Mouse (Mus musculus): ENCODE measurements around the gene Sel1l3. TPM values are rescaled to one million over a fixed set of nuclear protein-coding genes. Genes with fewer than 3 reads are reported as not detected.

The Sel1l3 gene
- polyA plus RNA-seq, 1 experiment from 2014 or later: 7.3 TPM

GRCm38 (mm10) chr5:53104177-53104855, 109.4 kb downstream of the Sel1l3 start:
- no peak for ATAC-seq (ENCODE audit: insufficient number of reproducible peaks, insufficient read depth, low FRiP score, low read depth)
- H3K27me3 ChIP-seq (ENCODE audit: control insufficient read depth, insufficient read depth, low read length): no peaks in the 10 kb centered on the region
- H3K9ac ChIP-seq (replicated peaks; ENCODE audit: low read depth, low read length): no peak overlapping the region
- no peak overlapping the region for H3K4me2 ChIP-seq (replicated peaks; ENCODE audit: low read depth, low read length)
- no peak overlapping the region for H3K4me3 ChIP-seq (ENCODE audit: low read depth, low read length)
- WGBS: 58% methylated on average over 13 of the region's 13 CpGs
- H3K36me3 ChIP-seq (ENCODE audit: control insufficient read depth, insufficient read depth, low read length): no peaks in the 10 kb centered on the region
- H3K4me1 ChIP-seq (ENCODE audit: control insufficient read depth, insufficient read depth, low read length): no peaks in the 10 kb centered on the region
- H3K9me3 ChIP-seq (ENCODE audit: control insufficient read depth, low read depth, low read length): no peaks in the 10 kb centered on the region
- H3K27ac ChIP-seq (ENCODE audit: low read length): no peak overlapping the region

DNA sequence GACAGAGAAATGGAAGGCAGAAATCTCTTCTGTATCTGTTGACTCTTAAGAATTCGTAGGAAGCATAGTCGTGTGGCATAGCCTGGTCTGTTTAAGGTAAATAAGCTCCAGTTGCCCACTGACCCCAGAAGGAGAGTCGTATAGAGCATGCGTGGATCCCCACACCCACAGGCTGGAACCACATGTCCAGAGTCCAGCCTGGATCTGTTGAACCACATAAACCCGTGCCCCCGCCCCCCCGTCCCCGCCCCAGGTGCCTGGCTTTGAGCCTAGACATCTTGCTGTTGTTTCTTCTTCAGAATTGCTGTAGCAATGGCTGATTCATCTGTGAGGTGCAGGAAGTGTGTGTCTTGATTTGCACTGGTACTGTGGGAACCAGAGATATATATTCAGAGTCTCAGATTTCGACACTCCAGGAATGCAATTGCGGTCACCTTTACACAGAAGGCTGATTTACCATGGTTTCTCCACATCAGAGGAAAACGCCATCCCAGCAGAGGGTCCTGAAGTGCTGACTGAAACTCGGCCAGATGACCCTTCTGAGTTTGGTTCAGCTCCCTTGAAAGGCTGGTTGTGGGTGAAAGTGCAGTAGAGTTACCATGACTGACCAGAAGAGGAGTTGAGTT, 111.8 kb downstream of the Sel1l3 start:
- H3K27me3 ChIP-seq (ENCODE audit: control insufficient read depth, insufficient read depth, low read length): no peaks in the 10 kb centered on the region
- no peaks in the 10 kb centered on the region for H3K36me3 ChIP-seq (ENCODE audit: control insufficient read depth, insufficient read depth, low read length)
- no peak overlapping the region for H3K4me2 ChIP-seq (replicated peaks; ENCODE audit: low read depth, low read length)
- no peak overlapping the region for H3K27ac ChIP-seq (ENCODE audit: low read length)
- ATAC-seq (ENCODE audit: insufficient number of reproducible peaks, insufficient read depth, low FRiP score, low read depth): no peak
- no peaks in the 10 kb centered on the region for H3K9me3 ChIP-seq (ENCODE audit: control insufficient read depth, low read depth, low read length)
- no peak overlapping the region for H3K4me3 ChIP-seq (ENCODE audit: low read depth, low read length)
- H3K9ac ChIP-seq (replicated peaks; ENCODE audit: low read depth, low read length): no peak overlapping the region
- H3K4me1 ChIP-seq (ENCODE audit: control insufficient read depth, insufficient read depth, low read length): no peaks in the 10 kb centered on the region
- 76% methylated on average over 12 of the region's 12 CpGs for WGBS

DNA sequence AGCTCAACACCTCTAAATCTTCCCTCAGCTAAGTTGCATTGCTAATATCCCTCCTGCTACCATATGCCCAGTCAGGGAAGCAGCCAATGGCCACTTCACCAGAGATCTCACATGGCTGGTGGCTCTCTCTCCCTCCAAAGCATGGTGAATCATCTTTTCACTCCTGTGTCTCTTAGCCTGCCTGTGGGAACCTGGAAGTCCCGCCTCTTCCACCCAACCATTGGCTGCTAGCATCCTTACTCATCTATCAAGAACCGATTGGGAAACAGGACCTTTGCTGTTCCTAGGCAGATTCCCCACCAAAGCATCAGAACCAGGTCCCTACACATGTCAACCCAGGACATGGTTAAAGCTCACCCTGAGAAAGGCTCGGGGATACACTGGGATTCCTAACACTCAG, 122.4 kb downstream of the Sel1l3 start:
- Histone ChIP-seq H3K36me3 (ENCODE audit: control insufficient read depth, insufficient read depth, low read length) (no peaks in the 10 kb centered on the region), H3K9ac (replicated peaks; ENCODE audit: low read depth, low read length) (no peak overlapping the region), H3K4me2 (replicated peaks; ENCODE audit: low read depth, low read length) (no peak overlapping the region), H3K27me3 (ENCODE audit: control insufficient read depth, insufficient read depth, low read length) (no peaks in the 10 kb centered on the region), H3K4me1 (ENCODE audit: control insufficient read depth, insufficient read depth, low read length) (no peaks in the 10 kb centered on the region), H3K9me3 (ENCODE audit: control insufficient read depth, low read depth, low read length) (no peaks in the 10 kb centered on the region), H3K4me3 (ENCODE audit: low read depth, low read length) (no peak overlapping the region), H3K27ac (ENCODE audit: low read length) (no peak overlapping the region)
- no peak for ATAC-seq (ENCODE audit: insufficient number of reproducible peaks, insufficient read depth, low FRiP score, low read depth)
- WGBS: 74% methylated on average over 3 of the region's 3 CpGs

GRCm38 (mm10) chr5:53087452-53087851, 126.3 kb downstream of the Sel1l3 start:
- Histone ChIP-seq H3K4me3 (ENCODE audit: low read depth, low read length) (no peak overlapping the region), H3K4me2 (replicated peaks; ENCODE audit: low read depth, low read length) (no peak overlapping the region), H3K36me3 (ENCODE audit: control insufficient read depth, insufficient read depth, low read length) (no peaks in the 10 kb centered on the region), H3K27ac (ENCODE audit: low read length) (no peak overlapping the region), H3K27me3 (ENCODE audit: control insufficient read depth, insufficient read depth, low read length) (no peaks in the 10 kb centered on the region), H3K4me1 (ENCODE audit: control insufficient read depth, insufficient read depth, low read length) (no peaks in the 10 kb centered on the region), H3K9me3 (ENCODE audit: control insufficient read depth, low read depth, low read length) (no peaks in the 10 kb centered on the region), H3K9ac (replicated peaks; ENCODE audit: low read depth, low read length) (no peak overlapping the region)
- ATAC-seq (ENCODE audit: insufficient number of reproducible peaks, insufficient read depth, low FRiP score, low read depth): no peak
- 81% methylated on average over 7 of the region's 7 CpGs for WGBS

DNA sequence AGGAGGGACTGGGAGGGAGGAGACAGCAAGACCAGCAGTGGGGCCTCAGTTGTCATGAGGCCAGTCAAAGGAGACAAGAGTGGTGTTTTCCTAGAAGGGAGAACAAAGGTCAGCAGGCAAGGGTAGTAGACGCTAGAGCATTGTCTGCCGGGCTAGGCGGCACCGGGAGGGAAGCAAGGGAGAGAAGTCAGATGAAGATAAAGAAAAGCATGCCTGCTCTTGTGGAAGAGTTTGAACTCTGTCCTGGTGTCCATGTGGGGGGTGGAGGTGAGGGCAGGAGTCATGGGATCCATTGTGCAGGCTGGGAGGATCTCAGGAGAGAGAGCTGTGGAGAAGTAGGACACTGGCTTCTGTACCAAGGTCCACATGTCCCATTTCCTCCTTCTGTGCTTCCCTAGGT, 135.3 kb downstream of the Sel1l3 start:
- Histone ChIP-seq H3K4me3 (ENCODE audit: low read depth, low read length) (no peak overlapping the region), H3K27ac (ENCODE audit: low read length) (no peak overlapping the region), H3K36me3 (ENCODE audit: control insufficient read depth, insufficient read depth, low read length) (no peaks in the 10 kb centered on the region), H3K9me3 (ENCODE audit: control insufficient read depth, low read depth, low read length) (no peaks in the 10 kb centered on the region), H3K4me1 (ENCODE audit: control insufficient read depth, insufficient read depth, low read length) (no peaks in the 10 kb centered on the region), H3K27me3 (ENCODE audit: control insufficient read depth, insufficient read depth, low read length) (no peaks in the 10 kb centered on the region), H3K9ac (replicated peaks; ENCODE audit: low read depth, low read length) (no peak overlapping the region), H3K4me2 (replicated peaks; ENCODE audit: low read depth, low read length) (no peak overlapping the region)
- 50% methylated on average over 4 of the region's 4 CpGs for WGBS
- ATAC-seq (ENCODE audit: insufficient number of reproducible peaks, insufficient read depth, low FRiP score, low read depth): no peak

GRCm38 (mm10) chr5:53074553-53074952, 139.2 kb downstream of the Sel1l3 start:
- H3K36me3 ChIP-seq (ENCODE audit: control insufficient read depth, insufficient read depth, low read length): no peaks in the 10 kb centered on the region
- no peaks in the 10 kb centered on the region for H3K27me3 ChIP-seq (ENCODE audit: control insufficient read depth, insufficient read depth, low read length)
- H3K9me3 ChIP-seq (ENCODE audit: control insufficient read depth, low read depth, low read length): no peaks in the 10 kb centered on the region
- H3K9ac ChIP-seq (replicated peaks; ENCODE audit: low read depth, low read length): no peak overlapping the region
- no peaks in the 10 kb centered on the region for H3K4me1 ChIP-seq (ENCODE audit: control insufficient read depth, insufficient read depth, low read length)
- ATAC-seq (ENCODE audit: insufficient number of reproducible peaks, insufficient read depth, low FRiP score, low read depth): no peak
- H3K27ac ChIP-seq (ENCODE audit: low read length): no peak overlapping the region
- WGBS: 52% methylated on average over 6 of the region's 6 CpGs
- no peak overlapping the region for H3K4me2 ChIP-seq (replicated peaks; ENCODE audit: low read depth, low read length)
- no peak overlapping the region for H3K4me3 ChIP-seq (ENCODE audit: low read depth, low read length)

- Histone ChIP-seq H3K4me1 (ENCODE audit: control insufficient read depth, insufficient read depth, low read length) (no peaks in the 10 kb centered on the region), H3K9me3 (ENCODE audit: control insufficient read depth, low read depth, low read length) (no peaks in the 10 kb centered on the region), H3K27ac (ENCODE audit: low read length) (no peak overlapping the region), H3K4me3 (ENCODE audit: low read depth, low read length) (no peak overlapping the region), H3K27me3 (ENCODE audit: control insufficient read depth, insufficient read depth, low read length) (no peaks in the 10 kb centered on the region), H3K36me3 (ENCODE audit: control insufficient read depth, insufficient read depth, low read length) (no peaks in the 10 kb centered on the region), H3K4me2 (replicated peaks; ENCODE audit: low read depth, low read length) (no peak overlapping the region), H3K9ac (replicated peaks; ENCODE audit: low read depth, low read length) (no peak overlapping the region)
- ATAC-seq (ENCODE audit: insufficient number of reproducible peaks, insufficient read depth, low FRiP score, low read depth): no peak
- 88% methylated on average over 9 of the region's 9 CpGs for WGBS
Measured at GRCm38 (mm10) chr5:53061532-53062130, 152.1 kb downstream of the Sel1l3 start.
